Mouse (Mus musculus) liver, embryonic 13.5 days (tissue): ENCODE measurements around the gene Gatb. TPM values are rescaled to one million over a fixed set of nuclear protein-coding genes. Genes with fewer than 3 reads are reported as not detected.

Experiments used
- ATAC-seq: fragments of 200-750 bp; cut with Nextera tagmentation; 2 replicates; pipeline ENCODE4 v1.8.0; 2017; ENCODE audit warnings: low read depth, mild to moderate bottlenecking, moderate number of reproducible peaks, moderate library complexity
- DNase-seq: peaks from one replicate; pipeline ENCODE4 v3.0.0; 2022
- H3K27ac ChIP-seq: fragments of 300-500 bp; sonication (generic); 2 replicates; pipeline ENCODE4 v1.5.1; 2015; ENCODE audit warnings: moderate library complexity, mild to moderate bottlenecking, inconsistent platforms
- H3K27me3 ChIP-seq: fragments of 300-500 bp; sonication (generic); 2 replicates; pipeline ENCODE4 v1.6.1; 2015; ENCODE audit warnings: mild to moderate bottlenecking, inconsistent platforms
- H3K36me3 ChIP-seq: fragments of 300-500 bp; sonication (generic); 2 replicates; pipeline ENCODE4 v1.6.1; 2015; ENCODE audit warnings: mild to moderate bottlenecking, inconsistent platforms
- H3K4me1 ChIP-seq: fragments of 300-500 bp; sonication (generic); replicated peaks from 2 replicates; pipeline ENCODE4 v1.6.1; 2015; ENCODE audit warnings: inconsistent platforms
- H3K4me2 ChIP-seq: fragments of 300-500 bp; sonication (generic); 2 replicates; pipeline ENCODE4 v1.6.1; 2015; ENCODE audit warnings: inconsistent platforms, mild to moderate bottlenecking, moderate library complexity
- H3K4me3 ChIP-seq: fragments of 300-500 bp; sonication (generic); replicated peaks from 2 replicates; pipeline ENCODE4 v1.5.1; 2015; ENCODE audit warnings: mild to moderate bottlenecking, inconsistent platforms
- H3K9ac ChIP-seq: fragments of 300-500 bp; sonication (generic); 2 replicates; pipeline ENCODE4 v1.6.1; 2015; ENCODE audit warnings: mild to moderate bottlenecking, inconsistent platforms
- H3K9me3 ChIP-seq: fragments of 300-500 bp; sonication (generic); replicated peaks from 2 replicates; pipeline ENCODE4 v1.6.1; 2016; ENCODE audit warnings: inconsistent platforms
- WGBS: fragments of 180-500 bp; shearing (Covaris S2); methylation state at CpG from one replicate; pipeline ENCODE4 v1.1.7; 2015; ENCODE audit not compliant: insufficient replicate concordance; 5-methylcytosine and 5-hydroxymethylcytosine counted together
- polyA plus RNA-seq: library from polyadenylated mRNA; unstranded; fragments of >200 nt; fragmentation: Nextera tagmentation; extraction: Ambion mirVana; gene quantifications from 2 replicates; pipeline ENCODE4 v1.2.1, GENCODE M21; 2015

Gene Gatb
- polyA plus RNA-seq: 17.8 and 19.9 TPM in 2 replicates

GRCm38 (mm10) chr3:85573864-85574830 is at the start of gene Gatb:
Gene Gatb, plus strand, starts transcription at chr3:85574119.
- Histone ChIP-seq H3K4me3 (peak within 1 kb of the TSS; percentile 71), H3K4me1 (peaks cover 14% of the 10 kb centered on the region), H3K4me2 (peak within 1 kb of the TSS; percentile 80), H3K36me3 (no peaks in the 10 kb centered on the region), H3K9ac (peak within 1 kb of the TSS; percentile 76), H3K9me3 (no peaks in the 10 kb centered on the region), H3K27me3 (no peaks in the 10 kb centered on the region), H3K27ac (peak within 1 kb of the TSS; percentile 55)
- WGBS: 1% methylated on average over 41 of the region's 41 CpGs
- DNase-seq (peak; percentile 94), ATAC-seq (peak; percentile 100)

GRCm38 (mm10) chr3:85530601-85531161 is 43.2 kb upstream of the Gatb start:
- H3K27ac ChIP-seq: no peak overlapping the region
- H3K36me3 ChIP-seq: no peaks in the 10 kb centered on the region
- DNase-seq: no peak
- no peaks in the 10 kb centered on the region for H3K27me3 ChIP-seq
- no peak overlapping the region for H3K4me2 ChIP-seq
- no peak overlapping the region for H3K4me3 ChIP-seq
- no peak overlapping the region for H3K9ac ChIP-seq
- H3K9me3 ChIP-seq: no peaks in the 10 kb centered on the region
- ATAC-seq: no peak
- WGBS: 70% methylated on average over 8 of the region's 8 CpGs
- no peaks in the 10 kb centered on the region for H3K4me1 ChIP-seq

- H3K27ac ChIP-seq: no peak overlapping the region
- no peak for DNase-seq
- H3K4me3 ChIP-seq: no peak overlapping the region
- no peak for ATAC-seq
- no peaks in the 10 kb centered on the region for H3K4me1 ChIP-seq
- H3K36me3 ChIP-seq: no peaks in the 10 kb centered on the region
- no peak overlapping the region for H3K9ac ChIP-seq
- H3K9me3 ChIP-seq: no peaks in the 10 kb centered on the region
- no peaks in the 10 kb centered on the region for H3K27me3 ChIP-seq
- WGBS: 68% methylated on average over 3 of the region's 3 CpGs
- no peak overlapping the region for H3K4me2 ChIP-seq
Observed at GRCm38 (mm10) chr3:85532376-85532775, 41.5 kb upstream of the Gatb start.

- WGBS: 68% methylated on average over 3 of the region's 3 CpGs
- H3K4me2 ChIP-seq: no peak overlapping the region
- no peak for DNase-seq
- H3K27me3 ChIP-seq: no peaks in the 10 kb centered on the region
- no peaks in the 10 kb centered on the region for H3K36me3 ChIP-seq
- H3K27ac ChIP-seq: no peak overlapping the region
- no peak for ATAC-seq
- no peaks in the 10 kb centered on the region for H3K4me1 ChIP-seq
- no peaks in the 10 kb centered on the region for H3K9me3 ChIP-seq
- H3K4me3 ChIP-seq: no peak overlapping the region
- no peak overlapping the region for H3K9ac ChIP-seq
Observed at GRCm38 (mm10) chr3:85535042-85535441, 38.9 kb upstream of the Gatb start.

GRCm38 (mm10) chr3:85535621-85536520 is 38.0 kb upstream of the Gatb start:
- ATAC-seq: no peak
- WGBS: 71% methylated on average over 11 of the region's 11 CpGs
- Histone ChIP-seq H3K27ac (no peak overlapping the region), H3K4me2 (no peak overlapping the region), H3K9me3 (no peaks in the 10 kb centered on the region), H3K27me3 (no peaks in the 10 kb centered on the region), H3K36me3 (no peaks in the 10 kb centered on the region), H3K4me3 (no peak overlapping the region), H3K4me1 (no peaks in the 10 kb centered on the region), H3K9ac (no peak overlapping the region)
- no peak for DNase-seq

GRCm38 (mm10) chr3:85542765-85543164 is 31.2 kb upstream of the Gatb start:
- WGBS: 16% methylated on average over 3 of the region's 3 CpGs

GRCm38 (mm10) chr3:85543652-85544051 is 30.3 kb upstream of the Gatb start:
- no peak for ATAC-seq
- Histone ChIP-seq H3K27me3 (no peaks in the 10 kb centered on the region), H3K27ac (no peak overlapping the region), H3K4me2 (no peak overlapping the region), H3K4me3 (no peak overlapping the region), H3K4me1 (no peaks in the 10 kb centered on the region), H3K9ac (no peak overlapping the region), H3K36me3 (no peaks in the 10 kb centered on the region), H3K9me3 (no peaks in the 10 kb centered on the region)
- 31% methylated on average over 2 of the region's 2 CpGs for WGBS
- DNase-seq: peak; percentile 3

More at GRCm38 (mm10) chr3:85542765-85543164, 31.2 kb upstream of the Gatb start:
- no peak for DNase-seq
- no peaks in the 10 kb centered on the region for H3K9me3 ChIP-seq
- H3K9ac ChIP-seq: no peak overlapping the region
- H3K4me2 ChIP-seq: no peak overlapping the region
- no peaks in the 10 kb centered on the region for H3K36me3 ChIP-seq
- no peaks in the 10 kb centered on the region for H3K27me3 ChIP-seq
- no peak overlapping the region for H3K27ac ChIP-seq
- H3K4me1 ChIP-seq: no peaks in the 10 kb centered on the region
- ATAC-seq: no peak
- no peak overlapping the region for H3K4me3 ChIP-seq

GRCm38 (mm10) chr3:85550312-85550711 is 23.6 kb upstream of the Gatb start:
- Histone ChIP-seq H3K9me3 (no peaks in the 10 kb centered on the region), H3K4me1 (no peaks in the 10 kb centered on the region), H3K36me3 (no peaks in the 10 kb centered on the region), H3K4me3 (no peak overlapping the region), H3K27me3 (no peaks in the 10 kb centered on the region), H3K4me2 (no peak overlapping the region), H3K9ac (no peak overlapping the region), H3K27ac (no peak overlapping the region)
- DNase-seq (no peak), ATAC-seq (no peak)
- 63% methylated on average over 4 of the region's 4 CpGs for WGBS

GRCm38 (mm10) chr3:85551352-85551751 is 22.6 kb upstream of the Gatb start:
- no peaks in the 10 kb centered on the region for H3K27me3 ChIP-seq
- no peak overlapping the region for H3K27ac ChIP-seq
- H3K9ac ChIP-seq: no peak overlapping the region
- H3K4me1 ChIP-seq: no peaks in the 10 kb centered on the region
- WGBS: 51% methylated on average over 2 of the region's 2 CpGs
- no peaks in the 10 kb centered on the region for H3K9me3 ChIP-seq
- H3K4me3 ChIP-seq: no peak overlapping the region
- H3K36me3 ChIP-seq: no peaks in the 10 kb centered on the region
- no peak overlapping the region for H3K4me2 ChIP-seq
- ATAC-seq (no peak), DNase-seq (no peak)

GRCm38 (mm10) chr3:85553731-85554277 is 20.1 kb upstream of the Gatb start:
- no peak overlapping the region for H3K9ac ChIP-seq
- 68% methylated on average over 6 of the region's 6 CpGs for WGBS
- no peak overlapping the region for H3K4me3 ChIP-seq
- H3K36me3 ChIP-seq: no peaks in the 10 kb centered on the region
- no peak overlapping the region for H3K4me2 ChIP-seq
- DNase-seq: no peak
- no peaks in the 10 kb centered on the region for H3K4me1 ChIP-seq
- no peaks in the 10 kb centered on the region for H3K9me3 ChIP-seq
- no peaks in the 10 kb centered on the region for H3K27me3 ChIP-seq
- no peak overlapping the region for H3K27ac ChIP-seq
- ATAC-seq: no peak

- Histone ChIP-seq H3K4me2 (no peak overlapping the region), H3K27me3 (no peaks in the 10 kb centered on the region), H3K9ac (no peak overlapping the region), H3K4me1 (no peaks in the 10 kb centered on the region), H3K4me3 (no peak overlapping the region), H3K36me3 (no peaks in the 10 kb centered on the region), H3K9me3 (no peaks in the 10 kb centered on the region), H3K27ac (no peak overlapping the region)
- 29% methylated on average over 2 of the region's 2 CpGs for whole genome bisulfite sequencing
- ATAC-seq: peak; percentile 48; the same call in 1 of the 2 replicates
- no peak for DNase-seq
Observed at GRCm38 (mm10) chr3:85564603-85565002, 9.3 kb upstream of the Gatb start.
